Mouse (Mus musculus) liver, embryonic 13.5 days (tissue): ENCODE measurements around the gene Runx2. TPM values are rescaled to one million over a fixed set of nuclear protein-coding genes. Genes with fewer than 3 reads are reported as not detected.

ENCODE experiments used
- ATAC-seq: fragments of 200-750 bp; cut with Nextera tagmentation; 2 replicates; pipeline ENCODE4 v1.8.0; 2017; ENCODE audit warnings: low read depth, mild to moderate bottlenecking, moderate number of reproducible peaks, moderate library complexity
- DNase-seq: peaks from one replicate; pipeline ENCODE4 v3.0.0; 2022
- H3K27ac ChIP-seq: fragments of 300-500 bp; sonication (generic); 2 replicates; pipeline ENCODE4 v1.5.1; 2015; ENCODE audit warnings: moderate library complexity, mild to moderate bottlenecking, inconsistent platforms
- H3K27me3 ChIP-seq: fragments of 300-500 bp; sonication (generic); 2 replicates; pipeline ENCODE4 v1.6.1; 2015; ENCODE audit warnings: mild to moderate bottlenecking, inconsistent platforms
- H3K36me3 ChIP-seq: fragments of 300-500 bp; sonication (generic); 2 replicates; pipeline ENCODE4 v1.6.1; 2015; ENCODE audit warnings: mild to moderate bottlenecking, inconsistent platforms
- H3K4me1 ChIP-seq: fragments of 300-500 bp; sonication (generic); replicated peaks from 2 replicates; pipeline ENCODE4 v1.6.1; 2015; ENCODE audit warnings: inconsistent platforms
- H3K4me2 ChIP-seq: fragments of 300-500 bp; sonication (generic); 2 replicates; pipeline ENCODE4 v1.6.1; 2015; ENCODE audit warnings: inconsistent platforms, mild to moderate bottlenecking, moderate library complexity
- H3K4me3 ChIP-seq: fragments of 300-500 bp; sonication (generic); replicated peaks from 2 replicates; pipeline ENCODE4 v1.5.1; 2015; ENCODE audit warnings: mild to moderate bottlenecking, inconsistent platforms
- H3K9ac ChIP-seq: fragments of 300-500 bp; sonication (generic); 2 replicates; pipeline ENCODE4 v1.6.1; 2015; ENCODE audit warnings: mild to moderate bottlenecking, inconsistent platforms
- H3K9me3 ChIP-seq: fragments of 300-500 bp; sonication (generic); replicated peaks from 2 replicates; pipeline ENCODE4 v1.6.1; 2016; ENCODE audit warnings: inconsistent platforms
- WGBS: fragments of 180-500 bp; shearing (Covaris S2); methylation state at CpG from one replicate; pipeline ENCODE4 v1.1.7; 2015; ENCODE audit not compliant: insufficient replicate concordance; 5-methylcytosine and 5-hydroxymethylcytosine counted together
- polyA plus RNA-seq: library from polyadenylated mRNA; unstranded; fragments of >200 nt; fragmentation: Nextera tagmentation; extraction: Ambion mirVana; gene quantifications from 2 replicates; pipeline ENCODE4 v1.2.1, GENCODE M21; 2015

The Runx2 gene
- polyA plus RNA-seq, 1 experiment from 2014 or later, result 0.31 TPM

DNA sequence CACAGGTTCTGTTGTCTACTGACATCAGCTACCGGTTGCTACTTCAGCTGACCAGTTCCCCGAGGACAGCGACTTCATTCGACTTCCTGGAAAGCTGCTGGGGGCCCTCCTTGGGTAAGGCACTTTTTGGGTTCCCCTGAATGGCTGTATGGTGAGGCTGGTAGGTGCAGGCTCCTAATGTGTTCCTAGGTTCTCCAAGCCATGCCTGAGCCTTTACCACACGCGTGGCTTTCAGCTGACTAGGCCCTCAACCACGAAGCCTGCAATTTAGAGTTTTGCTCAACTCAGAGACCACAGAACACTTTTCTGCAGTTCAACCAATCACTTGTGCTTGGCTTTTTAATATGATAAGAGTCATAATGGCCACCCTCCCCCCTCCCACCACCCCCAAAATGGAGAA, 208.4 kb downstream of the Runx2 start:
- H3K36me3 ChIP-seq, result no peaks in the 10 kb centered on the region
- H3K4me2 ChIP-seq, result no peak overlapping the region
- H3K27ac ChIP-seq, result no peak overlapping the region
- 29% methylated on average over 7 of the region's 7 CpGs for WGBS
- H3K4me1 ChIP-seq, result peaks cover 12% of the 10 kb centered on the region
- H3K27me3 ChIP-seq, result no peaks in the 10 kb centered on the region
- DNase-seq (no peak), ATAC-seq (no peak)
- H3K4me3 ChIP-seq, result no peak overlapping the region
- no peaks in the 10 kb centered on the region for H3K9me3 ChIP-seq
- H3K9ac ChIP-seq, result no peak overlapping the region

DNA sequence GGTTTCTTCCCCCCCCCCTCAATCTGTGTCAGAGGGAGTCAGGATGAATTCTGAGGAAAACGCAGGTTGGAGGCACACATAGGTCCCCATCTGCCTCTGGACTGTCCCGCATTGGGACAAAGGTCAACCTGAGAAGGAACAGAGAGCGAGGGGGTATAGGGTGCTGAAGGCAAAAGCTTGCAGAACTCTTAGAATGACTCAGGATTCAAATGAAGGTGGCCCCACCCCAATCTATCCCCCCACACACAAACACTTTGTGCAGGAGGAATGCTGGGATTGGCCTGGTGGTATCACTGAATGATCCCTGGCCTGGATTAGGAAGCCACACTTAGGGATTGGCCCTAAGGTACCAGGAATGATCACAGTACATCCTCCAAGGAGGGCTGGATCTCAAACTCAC, 208.8 kb downstream of the Runx2 start:
- Histone ChIP-seq H3K27ac (no peak overlapping the region), H3K4me1 (peaks cover 12% of the 10 kb centered on the region), H3K9ac (no peak overlapping the region), H3K4me3 (no peak overlapping the region), H3K36me3 (no peaks in the 10 kb centered on the region), H3K4me2 (no peak overlapping the region), H3K27me3 (no peaks in the 10 kb centered on the region), H3K9me3 (no peaks in the 10 kb centered on the region)
- no peak for ATAC-seq
- no peak for DNase-seq
- 77% methylated on average over 3 of the region's 3 CpGs for WGBS

DNA sequence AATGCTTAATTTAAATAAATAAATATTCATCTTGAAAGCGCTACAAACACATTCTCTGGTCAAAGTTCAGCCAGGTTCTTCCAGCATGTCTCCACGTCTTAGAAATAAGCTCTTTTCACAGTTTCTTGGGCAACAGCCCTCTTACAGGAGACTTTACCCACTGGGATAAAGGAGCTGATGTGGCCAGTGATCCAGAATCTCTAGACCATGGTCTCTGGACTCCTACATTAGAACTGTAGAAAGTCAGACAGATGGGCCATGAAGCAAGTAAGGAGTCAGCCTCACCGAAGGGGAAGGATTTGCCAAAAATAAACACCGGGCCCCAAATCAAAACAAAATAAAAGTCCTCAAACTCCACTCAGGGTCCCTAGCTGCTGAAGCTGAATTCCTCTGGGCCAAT, 211.4 kb downstream of the Runx2 start:
- no peak for ATAC-seq
- H3K4me1 ChIP-seq, result no peaks in the 10 kb centered on the region
- no peak overlapping the region for H3K9ac ChIP-seq
- no peaks in the 10 kb centered on the region for H3K36me3 ChIP-seq
- H3K27ac ChIP-seq, result no peak overlapping the region
- no peak overlapping the region for H3K4me3 ChIP-seq
- H3K4me2 ChIP-seq, result no peak overlapping the region
- no peak for DNase-seq
- no peaks in the 10 kb centered on the region for H3K27me3 ChIP-seq
- WGBS, result 67% methylated on average over 4 of the region's 4 CpGs
- no peaks in the 10 kb centered on the region for H3K9me3 ChIP-seq

DNA sequence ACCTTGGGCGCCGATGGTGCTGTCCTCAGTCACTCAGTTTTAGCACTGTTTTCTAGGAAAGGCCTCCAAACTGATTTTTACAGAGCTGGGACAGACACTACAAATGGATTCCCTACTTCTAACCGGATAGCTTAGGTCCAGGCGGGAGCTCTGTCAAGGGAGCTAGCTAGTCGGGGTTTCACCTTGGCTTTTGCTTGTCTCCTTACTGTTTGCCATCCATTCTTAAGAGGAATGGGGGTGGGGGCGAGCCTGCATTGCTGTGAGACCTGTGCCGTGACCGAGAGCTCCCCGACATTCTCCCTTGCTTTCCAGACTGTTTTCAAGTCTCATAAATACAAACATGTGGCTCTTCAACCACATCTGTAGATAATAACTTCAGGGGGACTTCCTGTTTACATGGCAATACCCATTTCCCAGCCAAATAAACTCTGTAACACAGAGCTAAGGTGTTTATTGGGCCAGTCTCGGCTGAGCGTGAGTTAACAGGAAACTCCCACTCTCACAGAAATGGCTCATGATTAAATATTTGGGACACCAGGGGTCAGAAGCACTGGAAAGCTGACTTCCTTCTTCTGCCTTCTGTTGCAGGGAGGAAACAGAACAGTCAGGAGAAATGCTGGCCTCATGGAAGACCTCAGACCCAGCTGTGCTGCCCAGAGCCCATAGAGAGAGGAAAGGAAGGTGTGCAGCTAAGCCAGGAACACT, 213.1 kb downstream of the Runx2 start:
- Histone ChIP-seq H3K4me1 (no peaks in the 10 kb centered on the region), H3K36me3 (no peaks in the 10 kb centered on the region), H3K27me3 (no peaks in the 10 kb centered on the region), H3K9ac (no peak overlapping the region), H3K4me2 (no peak overlapping the region), H3K4me3 (no peak overlapping the region), H3K27ac (no peak overlapping the region), H3K9me3 (no peaks in the 10 kb centered on the region)
- no peak for ATAC-seq
- no peak for DNase-seq
- WGBS, result 56% methylated on average over 11 of the region's 11 CpGs

DNA sequence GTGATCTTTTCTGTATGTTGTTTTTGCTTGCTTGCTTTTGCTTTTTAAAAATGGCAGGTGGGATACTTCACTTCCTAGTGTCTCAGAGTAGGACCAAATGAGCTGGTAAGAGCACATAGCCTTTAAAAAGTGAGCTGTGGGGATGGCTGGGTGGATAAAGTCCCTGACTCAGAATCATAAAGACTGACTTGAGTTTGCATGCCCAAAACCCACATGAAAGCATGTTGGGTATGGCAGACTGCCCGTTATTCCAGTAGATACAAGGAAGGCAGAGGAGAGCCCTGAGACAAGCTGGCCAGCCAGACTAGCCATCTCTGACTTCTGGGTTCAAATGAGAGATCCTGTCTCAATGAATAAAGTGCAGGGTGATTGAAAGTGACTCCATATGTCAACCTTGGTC, 214.7 kb downstream of the Runx2 start:
- Histone ChIP-seq H3K4me1 (no peaks in the 10 kb centered on the region), H3K4me2 (no peak overlapping the region), H3K27ac (no peak overlapping the region), H3K4me3 (no peak overlapping the region), H3K36me3 (no peaks in the 10 kb centered on the region), H3K9me3 (no peaks in the 10 kb centered on the region), H3K9ac (no peak overlapping the region), H3K27me3 (no peaks in the 10 kb centered on the region)
- WGBS, result 42% methylated on average over 1 of the region's 1 CpGs
- ATAC-seq (no peak), DNase-seq (no peak)

DNA sequence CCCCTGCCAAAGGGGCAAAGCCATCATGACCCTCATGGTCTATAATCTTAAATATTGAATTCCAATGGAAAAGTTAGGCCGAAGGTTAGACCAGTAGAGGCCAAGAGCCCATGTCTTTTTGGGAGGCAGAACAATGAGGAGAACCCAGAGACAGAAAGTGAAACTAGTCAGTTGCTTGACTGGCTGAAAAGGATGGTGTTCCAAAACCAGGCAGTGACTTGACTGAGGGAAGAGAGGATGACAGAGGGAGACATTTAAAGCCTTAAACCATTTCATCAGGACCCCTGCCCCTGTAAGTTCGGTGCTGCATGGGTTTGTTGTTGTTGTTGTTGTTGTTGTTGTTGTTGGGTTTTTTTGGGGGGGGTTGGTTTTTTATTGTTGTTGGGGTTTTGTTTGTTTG, 215.5 kb downstream of the Runx2 start:
- Histone ChIP-seq H3K9me3 (no peaks in the 10 kb centered on the region), H3K9ac (no peak overlapping the region), H3K4me2 (no peak overlapping the region), H3K27ac (no peak overlapping the region), H3K27me3 (no peaks in the 10 kb centered on the region), H3K4me3 (no peak overlapping the region), H3K4me1 (no peaks in the 10 kb centered on the region), H3K36me3 (no peaks in the 10 kb centered on the region)
- 64% methylated on average over 2 of the region's 2 CpGs for WGBS
- DNase-seq (no peak), ATAC-seq (no peak)

DNA sequence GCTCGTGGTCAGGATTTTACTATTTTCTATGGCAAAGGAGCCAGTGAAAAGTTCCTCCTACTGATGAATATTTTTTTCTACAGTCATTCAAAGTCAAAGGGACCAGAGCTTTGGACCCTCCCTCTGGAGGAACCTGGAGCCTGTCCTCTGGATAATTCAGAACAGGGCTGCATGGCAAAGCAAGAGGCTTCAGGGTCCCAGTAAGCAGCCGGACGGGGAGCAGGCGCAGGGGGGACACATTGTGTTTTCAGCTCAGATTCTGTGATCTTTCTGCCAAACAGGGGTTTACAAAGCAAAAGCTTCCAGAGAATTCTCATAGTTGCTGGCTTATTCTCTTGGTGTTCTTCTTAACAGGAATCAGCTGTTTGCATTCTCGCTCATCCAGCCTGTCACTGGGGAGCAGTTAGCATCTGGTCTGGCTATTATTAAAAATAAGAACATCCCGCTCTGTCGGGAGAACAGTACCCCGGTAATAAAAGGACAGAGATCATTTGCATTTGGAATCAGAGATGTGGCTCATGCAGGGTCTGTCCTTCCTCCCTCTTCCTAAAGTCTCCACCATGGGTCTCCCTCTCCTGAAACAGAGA, 216.6 kb downstream of the Runx2 start:
- Histone ChIP-seq H3K4me2 (no peak overlapping the region), H3K4me3 (no peak overlapping the region), H3K9me3 (no peaks in the 10 kb centered on the region), H3K27ac (no peak overlapping the region), H3K4me1 (no peaks in the 10 kb centered on the region), H3K9ac (no peak overlapping the region), H3K36me3 (no peaks in the 10 kb centered on the region), H3K27me3 (no peaks in the 10 kb centered on the region)
- 70% methylated on average over 8 of the region's 8 CpGs for WGBS
- ATAC-seq, result no peak
- DNase-seq, result no peak

DNA sequence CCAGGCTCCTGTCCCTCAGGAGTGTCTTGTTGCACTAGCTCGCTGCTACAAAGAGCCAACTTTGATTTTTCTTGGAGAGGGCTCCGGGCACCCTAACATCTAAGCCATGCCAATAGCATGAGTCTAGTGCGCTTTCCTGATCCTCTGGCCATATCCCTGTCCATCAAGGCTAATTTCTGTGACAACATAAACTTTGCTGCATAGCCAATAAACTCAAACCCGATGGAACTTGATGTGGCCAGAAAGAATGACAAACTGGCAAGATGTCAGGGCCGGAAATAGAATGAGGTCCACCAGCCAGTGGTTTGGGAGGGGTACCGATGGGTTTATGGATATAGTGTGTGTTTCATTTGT, 221.9 kb downstream of the Runx2 start:
- ATAC-seq (no peak), DNase-seq (no peak)
- H3K36me3 ChIP-seq, result no peaks in the 10 kb centered on the region
- H3K27ac ChIP-seq, result no peak overlapping the region
- no peak overlapping the region for H3K4me3 ChIP-seq
- no peaks in the 10 kb centered on the region for H3K4me1 ChIP-seq
- 68% methylated on average over 6 of the region's 6 CpGs for WGBS
- H3K9ac ChIP-seq, result no peak overlapping the region
- H3K4me2 ChIP-seq, result no peak overlapping the region
- no peaks in the 10 kb centered on the region for H3K9me3 ChIP-seq
- H3K27me3 ChIP-seq, result no peaks in the 10 kb centered on the region

DNA sequence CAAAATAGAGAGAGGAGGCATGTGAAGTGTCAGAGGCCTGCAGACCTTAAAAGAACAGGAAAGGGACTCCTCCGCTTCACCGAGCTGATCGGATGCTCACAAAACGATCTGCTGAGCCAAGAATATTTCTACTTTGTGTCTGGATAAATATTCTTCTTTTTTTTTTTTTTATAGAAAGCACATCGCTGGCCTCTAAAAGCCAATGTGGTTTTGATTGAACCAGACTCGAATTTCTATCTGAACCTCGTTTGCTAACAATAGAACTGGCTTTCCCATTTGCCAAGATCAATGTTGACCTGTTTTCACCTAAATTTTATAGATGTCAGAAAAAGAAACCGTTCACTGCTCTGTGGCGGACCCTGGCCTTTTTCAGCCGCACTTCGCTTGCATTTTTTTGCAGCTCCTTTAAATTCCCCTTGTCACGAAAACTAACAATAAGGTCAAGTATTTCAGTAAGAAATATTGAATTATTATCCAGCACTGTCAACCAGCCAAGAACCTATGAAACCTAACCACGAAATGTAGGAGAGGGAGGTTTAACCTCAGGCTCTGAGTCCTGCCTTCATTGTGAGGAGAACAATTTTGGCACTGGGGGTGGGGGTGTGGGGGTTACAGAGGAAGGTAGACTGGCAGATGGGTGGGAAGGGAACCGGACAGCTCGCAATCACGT, 222.4 kb downstream of the Runx2 start:
- Histone ChIP-seq H3K9ac (no peak overlapping the region), H3K4me2 (no peak overlapping the region), H3K36me3 (no peaks in the 10 kb centered on the region), H3K27me3 (no peaks in the 10 kb centered on the region), H3K4me1 (no peaks in the 10 kb centered on the region), H3K9me3 (no peaks in the 10 kb centered on the region), H3K4me3 (no peak overlapping the region), H3K27ac (no peak overlapping the region)
- WGBS, result 67% methylated on average over 16 of the region's 16 CpGs
- no peak for DNase-seq
- ATAC-seq, result no peak

DNA sequence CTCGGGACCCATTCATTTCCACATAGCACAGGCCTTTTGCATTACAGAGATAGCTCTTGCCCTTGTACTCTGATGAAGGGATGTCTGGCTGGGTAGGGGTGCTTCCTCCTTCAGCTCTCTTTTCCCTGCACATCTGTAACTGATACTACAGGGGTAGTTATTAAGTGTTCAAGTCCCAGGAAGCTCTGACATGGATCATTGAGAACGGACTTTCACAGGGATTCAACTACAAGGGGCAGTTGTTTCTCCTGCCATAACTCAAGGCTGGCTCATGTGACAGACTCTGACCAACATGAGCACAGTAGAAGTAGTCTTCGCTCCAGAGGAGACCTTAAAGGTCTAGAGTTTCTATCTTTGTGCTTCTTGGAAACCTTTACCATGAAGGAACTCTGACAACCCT, 226.1 kb downstream of the Runx2 start:
- Histone ChIP-seq H3K4me2 (no peak overlapping the region), H3K36me3 (no peaks in the 10 kb centered on the region), H3K9ac (no peak overlapping the region), H3K27ac (no peak overlapping the region), H3K9me3 (no peaks in the 10 kb centered on the region), H3K27me3 (no peaks in the 10 kb centered on the region), H3K4me1 (no peaks in the 10 kb centered on the region), H3K4me3 (no peak overlapping the region)
- WGBS, result 52% methylated on average over 3 of the region's 3 CpGs
- ATAC-seq (no peak), DNase-seq (no peak)

DNA sequence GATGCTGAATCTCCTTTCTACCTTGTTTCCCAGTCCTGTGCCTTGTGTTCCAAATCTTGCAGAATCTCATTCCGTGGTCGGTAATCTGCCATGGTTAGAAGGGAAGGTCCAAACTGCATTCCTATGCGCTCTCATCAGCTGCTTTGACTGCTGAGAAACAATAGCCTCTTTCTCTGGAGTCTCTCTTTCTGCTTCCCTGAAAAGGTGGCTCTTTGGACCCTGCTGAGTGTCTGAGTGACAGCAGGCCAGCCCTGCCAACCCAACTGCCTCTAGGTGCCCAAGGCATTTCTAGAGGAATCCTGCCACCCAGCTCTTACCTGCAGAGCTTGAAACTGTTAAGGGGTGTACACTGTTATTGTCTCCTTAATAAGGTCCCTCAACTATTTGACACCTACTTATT, 226.6 kb downstream of the Runx2 start:
- Histone ChIP-seq H3K4me1 (no peaks in the 10 kb centered on the region), H3K4me3 (no peak overlapping the region), H3K27me3 (no peaks in the 10 kb centered on the region), H3K9ac (no peak overlapping the region), H3K36me3 (no peaks in the 10 kb centered on the region), H3K9me3 (no peaks in the 10 kb centered on the region), H3K27ac (no peak overlapping the region), H3K4me2 (no peak overlapping the region)
- DNase-seq, result no peak
- no peak for ATAC-seq
- WGBS, result 48% methylated on average over 3 of the region's 3 CpGs

DNA sequence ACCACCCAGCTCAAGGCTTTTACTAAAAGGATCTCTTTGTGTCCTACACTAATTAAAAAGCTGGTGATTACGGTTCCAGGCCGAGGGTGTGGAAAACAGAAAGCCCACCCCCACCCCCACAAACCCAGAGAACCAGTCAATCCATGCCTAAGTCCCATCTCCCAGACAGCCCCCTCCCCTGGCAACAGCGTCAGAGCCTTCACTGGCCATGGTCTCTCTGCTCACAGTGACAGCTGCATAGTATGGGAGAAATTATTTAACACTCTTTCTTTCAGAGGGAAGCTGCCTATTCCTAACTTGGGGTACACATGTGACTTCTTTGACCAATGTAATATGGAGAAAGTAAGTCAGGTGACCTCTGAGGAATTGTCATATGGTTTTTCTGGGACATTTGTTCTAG, 228.4 kb downstream of the Runx2 start:
- ATAC-seq (no peak), DNase-seq (no peak)
- no peaks in the 10 kb centered on the region for H3K27me3 ChIP-seq
- no peak overlapping the region for H3K9ac ChIP-seq
- H3K9me3 ChIP-seq, result no peaks in the 10 kb centered on the region
- H3K4me3 ChIP-seq, result no peak overlapping the region
- 71% methylated on average over 3 of the region's 3 CpGs for WGBS
- H3K27ac ChIP-seq, result no peak overlapping the region
- H3K4me2 ChIP-seq, result no peak overlapping the region
- H3K36me3 ChIP-seq, result no peaks in the 10 kb centered on the region
- no peaks in the 10 kb centered on the region for H3K4me1 ChIP-seq
